Mouse (Mus musculus): ENCODE results near the gene Tmco3.

GRCm38 (mm10) chr8:13350052-13350451, 62.1 kb downstream of the Tmco3 start:
- TF ChIP-seq POLR2AphosphoS2 (IDR thresholded peaks at IDR 0.05; ENCODE audit: low read length) (no peak), POLR2A (IDR thresholded peaks at IDR 0.05; ENCODE audit: control insufficient read depth in 1 of 2, insufficient read depth in 1 of 2, low read depth in 1 of 2, low read length in 2 of 2, poor library complexity in 1 of 2) (no peak; a peak in 1 of 4 replicates), TCF12 (IDR thresholded peaks at IDR 0.05; ENCODE audit: low read depth, low read length) (no peak), RCOR1 (IDR thresholded peaks at IDR 0.05; ENCODE audit: low read depth, low read length) (no peak), EP300 (IDR thresholded peaks at IDR 0.05; ENCODE audit: low read depth in 1 of 2, low read length in 2 of 2) (no peak)
